Mouse (Mus musculus) testis, postnatal 10 days (tissue): Measurements from ENCODE around the gene Lsm8.
A peak's percentile ranks its signal among the peaks of the same experiment; 100 is the strongest.
"Not testable (repeated sequence)": the region's sequence is repeated elsewhere in the genome, so short reads cannot be mapped to it uniquely, and the experiment has no call there.

ENCODE experiments used
- DNase-seq: peaks from one replicate; pipeline ENCODE4 v3.0.0; 2021; ENCODE audit warnings: low spot score

Lsm8 gene

GRCm38 (mm10) chr6:18848051-18848701 is at the start of gene Lsm8:
Lsm8 (plus strand) TSS chr6:18848579.
- DNase-seq = peak; percentile 97

GRCm38 (mm10) chr6:18800869-18801511 is 47.4 kb upstream of the Lsm8 start:
- DNase-seq = no peak

- DNase-seq = no peak
These were observed 35.8 kb upstream of the Lsm8 start for GRCm38 (mm10) chr6:18812623-18813022.

DNA sequence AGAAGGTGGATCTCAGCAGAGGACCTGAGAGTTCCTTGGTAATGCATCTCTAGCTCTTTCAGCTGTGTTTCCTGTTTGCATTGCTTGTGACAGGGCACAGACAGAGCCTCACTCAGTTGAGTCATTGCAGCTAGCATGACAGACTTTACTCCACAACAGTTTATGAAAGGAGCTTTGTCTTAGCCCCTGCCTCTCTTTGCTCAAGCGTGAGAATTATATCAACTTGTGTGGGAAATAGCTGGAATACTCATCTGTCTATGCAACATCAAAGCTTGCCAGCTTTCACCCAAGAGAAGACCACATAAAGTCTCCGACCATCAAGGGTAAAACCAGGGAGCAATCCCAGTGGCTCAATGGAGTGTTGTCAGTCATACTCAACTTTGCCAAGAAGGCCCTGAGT is 32.8 kb upstream of the Lsm8 start:
- DNase-seq = no peak

DNA sequence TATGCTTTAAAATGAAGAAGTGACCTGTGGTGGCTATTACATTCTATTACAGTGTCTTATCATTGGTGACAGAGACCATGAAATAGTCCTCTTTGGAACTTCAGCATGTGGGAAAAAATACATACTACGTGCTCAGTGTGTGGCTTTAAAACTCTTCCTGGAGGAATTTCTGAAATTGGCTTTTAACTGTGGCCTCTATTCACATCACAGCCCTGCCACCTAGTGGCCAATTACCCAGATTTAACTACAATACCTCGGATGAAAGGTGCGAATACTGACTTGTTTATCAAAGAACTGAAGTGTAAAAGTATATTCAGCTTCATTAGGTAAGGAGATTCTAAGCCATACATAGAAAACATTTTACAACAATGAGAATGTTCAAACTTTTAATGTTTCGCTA is 29.0 kb upstream of the Lsm8 start:
- peak; percentile 74 for DNase-seq

DNA sequence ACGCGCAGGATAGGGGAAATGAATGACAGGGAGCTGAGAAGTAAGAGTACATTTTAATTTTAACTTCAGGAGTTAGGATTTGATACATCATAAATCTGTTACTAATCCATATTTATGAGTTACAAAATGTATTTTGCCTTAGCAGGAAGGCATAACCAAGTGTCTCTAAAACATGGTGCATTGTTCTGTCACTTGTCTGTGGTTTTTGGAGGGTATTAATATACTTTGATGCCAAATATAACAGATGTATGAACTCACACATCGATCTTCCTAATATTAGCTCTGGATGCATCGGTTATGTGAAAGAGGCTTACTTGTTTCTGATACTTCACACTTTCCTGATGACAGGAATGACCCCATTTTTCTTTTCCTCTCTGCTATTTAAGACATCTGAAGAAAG is 28.1 kb upstream of the Lsm8 start:
- DNase-seq = no peak

DNA sequence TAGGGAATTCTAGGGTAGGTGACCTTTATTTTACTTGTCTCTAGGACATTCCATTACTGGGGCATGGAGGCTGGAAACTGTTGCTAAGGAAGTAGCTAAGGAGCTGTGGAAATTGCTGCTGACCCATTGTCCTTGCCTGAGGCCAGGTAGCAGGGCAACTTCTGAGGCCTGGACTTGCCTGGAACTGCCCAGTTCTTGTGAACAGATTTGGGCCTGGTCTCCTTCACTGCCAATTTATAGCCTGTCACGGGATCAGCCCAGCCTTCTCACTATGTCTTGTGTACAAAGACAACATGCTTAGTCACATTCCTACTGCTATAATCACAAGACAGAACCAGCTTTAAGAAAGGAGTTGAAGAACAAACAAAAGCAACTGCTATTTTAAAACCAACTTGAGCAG is 25.6 kb upstream of the Lsm8 start:
- DNase-seq = no peak

DNA sequence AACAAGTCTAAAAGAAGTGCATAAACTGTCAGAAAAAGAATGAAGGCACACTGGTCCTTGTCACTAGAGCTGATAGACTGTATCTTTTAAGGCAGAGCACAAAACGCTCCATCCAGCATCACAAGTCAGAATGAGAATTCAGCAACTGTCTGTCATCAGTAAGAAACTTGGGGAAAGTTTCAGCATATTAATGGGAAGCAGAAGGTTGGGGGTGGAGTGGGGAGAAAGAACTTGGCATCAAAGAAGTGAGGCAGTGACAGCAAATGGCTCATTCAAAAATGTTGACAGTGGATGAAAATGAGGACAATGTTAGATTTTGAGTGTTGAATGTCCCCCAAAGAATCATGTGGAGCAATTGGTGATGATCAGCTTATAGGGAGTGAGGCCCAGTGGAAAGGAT is 15.4 kb upstream of the Lsm8 start:
- DNase-seq = no peak

DNA sequence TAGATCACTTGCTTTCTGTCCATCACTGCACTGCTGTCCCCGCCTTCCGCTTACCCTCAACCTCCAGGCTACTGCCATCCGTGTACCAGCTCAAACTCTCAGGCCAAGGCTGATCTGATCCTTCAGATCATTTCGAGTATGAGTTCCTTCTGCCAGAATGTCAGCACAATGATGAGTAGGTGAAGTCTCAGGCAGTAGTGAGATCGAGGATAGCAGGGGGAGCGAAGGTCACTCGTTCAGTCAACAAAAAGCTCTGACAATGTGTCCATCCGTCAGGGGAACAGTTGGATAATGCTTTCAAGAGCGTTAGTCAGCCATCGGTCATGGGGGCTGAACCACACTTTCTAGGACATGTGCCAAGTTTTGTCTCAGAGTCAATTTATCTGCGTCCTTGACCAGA is 3.9 kb upstream of the Lsm8 start:
- not testable (repeated sequence) for DNase-seq

- DNase-seq = not testable (repeated sequence)
These were observed 2.8 kb upstream of the Lsm8 start for GRCm38 (mm10) chr6:18845571-18845970.

DNA sequence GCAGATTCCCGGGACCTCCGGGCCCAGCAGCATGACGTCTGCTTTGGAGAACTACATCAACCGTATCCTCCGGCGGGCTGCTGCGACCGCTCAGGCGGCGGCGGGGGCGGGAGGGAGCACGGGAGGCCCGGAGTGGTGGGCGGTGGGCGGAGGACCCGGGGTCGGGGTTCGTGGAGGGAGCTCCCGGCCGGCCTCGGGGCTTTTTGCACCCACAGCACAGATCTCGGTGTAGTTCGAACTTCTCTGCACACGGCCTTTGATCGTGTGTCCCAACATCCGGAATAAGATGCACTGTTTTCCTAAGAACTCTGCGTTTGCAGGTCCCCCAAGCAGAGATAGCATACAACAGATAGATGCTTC is 303 bp downstream of the Lsm8 start:
- DNase-seq = no peak

DNA sequence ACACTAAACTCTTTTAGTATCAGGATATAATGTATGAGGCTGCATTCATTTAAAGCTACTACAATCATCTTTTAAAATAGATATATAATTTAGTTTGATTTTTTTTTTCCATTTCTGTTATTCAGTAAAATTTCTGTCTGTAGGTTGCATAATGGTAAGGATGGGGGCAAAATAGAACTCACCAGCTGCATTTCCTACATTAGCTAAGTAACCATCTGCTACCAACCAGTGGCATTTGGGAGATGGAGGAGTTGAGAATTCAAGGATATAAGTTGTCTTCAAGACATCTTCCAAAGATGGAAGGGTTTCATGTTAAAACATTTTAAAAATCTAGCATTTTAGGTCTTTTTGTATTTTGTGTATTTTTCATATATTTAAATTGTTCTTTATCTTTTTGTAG is 6.9 kb downstream of the Lsm8 start:
- no peak for DNase-seq

GRCm38 (mm10) chr6:18856487-18857078 is 8.2 kb downstream of the Lsm8 start:
- DNase-seq = no peak

DNA sequence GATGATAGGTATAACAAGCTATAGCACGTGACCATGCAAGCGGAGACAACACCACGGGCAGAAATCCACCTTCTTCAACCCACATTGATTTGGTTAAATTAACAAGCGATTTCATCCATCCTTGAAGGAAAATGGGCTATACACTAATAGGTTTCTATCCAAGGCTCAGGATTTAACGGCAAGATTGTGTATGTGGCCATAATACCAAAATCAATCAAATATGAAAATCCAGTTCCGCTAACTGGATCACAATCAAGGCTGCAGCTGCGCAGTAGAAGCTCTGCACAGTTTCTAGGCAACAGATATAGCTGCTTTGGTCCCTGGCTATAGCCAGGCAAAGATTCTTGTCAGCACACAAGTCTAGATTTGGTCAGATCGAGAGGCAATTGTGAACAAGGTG is 17.6 kb downstream of the Lsm8 start, which contains the start of gene Ankrd7:
Gene Ankrd7 (plus strand): TSS at position 301 of the 400 bp plus-strand sequence.
- no peak for DNase-seq

DNA sequence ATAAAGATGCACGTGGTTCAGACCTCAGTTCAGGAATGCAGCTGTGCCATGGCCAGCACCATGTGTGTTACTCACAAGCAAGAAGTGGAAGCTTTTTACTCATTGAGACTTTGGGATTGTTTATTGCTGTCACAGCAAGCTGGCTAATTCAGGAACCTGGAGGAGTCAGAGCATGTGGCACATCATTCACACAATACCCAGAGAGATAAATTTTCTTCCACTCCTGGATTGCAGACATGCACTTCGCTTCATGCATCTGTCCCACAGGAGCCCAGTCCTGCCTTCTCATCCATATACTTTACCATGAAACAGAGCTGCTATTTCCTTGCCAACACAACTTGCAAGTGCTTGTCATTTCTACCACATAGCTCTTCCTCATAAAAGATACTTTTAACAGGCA is 40.7 kb downstream of the Lsm8 start:
- no peak for DNase-seq

- DNase-seq = no peak
These were observed 45.8 kb downstream of the Lsm8 start for GRCm38 (mm10) chr6:18894142-18894541.
